Mouse (Mus musculus): ENCODE results near the gene Pced1a. TPM values are rescaled to one million over a fixed set of nuclear protein-coding genes. Genes with fewer than 3 reads are reported as not detected.
A peak's percentile ranks its signal among the peaks of the same experiment; 100 is the strongest.

Pced1a gene
- 7.1 and 7.2 TPM in 2 replicates for polyA plus RNA-seq (2015; fragmentation: Nextera tagmentation; extraction: Ambion mirVana)

DNA sequence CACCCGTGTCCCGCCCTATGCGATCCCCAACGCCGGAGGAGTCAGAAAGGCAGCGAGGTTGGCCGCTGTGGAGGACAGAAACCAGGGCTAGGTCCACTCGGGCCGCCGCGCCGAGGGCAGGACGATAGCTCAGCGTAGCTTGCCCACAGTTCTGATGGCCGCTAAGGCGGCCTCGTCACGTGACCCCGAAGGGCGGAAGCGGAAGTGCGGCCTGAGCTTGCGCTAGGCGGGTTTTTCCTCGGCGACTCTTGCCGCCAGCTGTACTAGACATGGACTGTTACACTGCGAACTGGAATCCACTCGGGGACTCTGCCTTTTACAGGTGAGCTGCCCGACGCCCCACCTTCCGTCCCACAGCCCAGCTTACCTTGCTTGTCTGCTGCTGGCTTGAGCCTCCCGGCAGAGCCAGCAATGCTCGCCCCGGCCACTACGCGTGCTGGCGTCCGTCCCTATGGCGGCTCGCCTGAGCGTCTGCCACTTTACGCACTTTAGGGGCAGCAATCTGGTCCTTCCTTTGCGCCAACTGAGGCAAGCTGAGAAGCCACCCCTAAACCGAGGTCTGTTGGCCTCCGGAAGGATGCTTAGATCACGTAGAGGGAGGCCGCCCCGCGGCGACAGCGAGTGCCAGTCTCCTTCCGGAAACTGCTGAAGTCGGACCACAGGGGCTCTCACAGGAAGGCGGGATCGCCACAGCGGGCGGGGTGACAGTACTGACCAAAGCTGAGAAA, at the start of gene Pced1a, which contains the start of gene Vps16:
Gene Pced1a, minus strand, starts transcription at position 576 of the 728 bp plus-strand sequence.
Gene Vps16, plus strand, starts transcription at position 214 of the 728 bp plus-strand sequence.
- H3K4me1 ChIP-seq (replicated peaks) = peaks cover 12% of the 10 kb centered on the region
- H3K27me3 ChIP-seq = no peaks in the 10 kb centered on the region
- no peaks in the 10 kb centered on the region for H3K9me3 ChIP-seq (replicated peaks)
- ATAC-seq (replicated peaks; ENCODE audit: insufficient number of reproducible peaks, insufficient read depth, low FRiP score, low read depth) = peak; percentile 92
- H3K36me3 ChIP-seq = no peaks in the 10 kb centered on the region
- H3K9ac ChIP-seq = peak within 1 kb of the TSS; percentile 86
- under 1% methylated on average over 58 of the region's 58 CpGs for WGBS
- peak within 1 kb of the TSS; percentile 91 for H3K27ac ChIP-seq
- peak within 1 kb of the TSS; percentile 91 for H3K4me3 ChIP-seq
- peak within 1 kb of the TSS; percentile 94 for H3K4me2 ChIP-seq

DNA sequence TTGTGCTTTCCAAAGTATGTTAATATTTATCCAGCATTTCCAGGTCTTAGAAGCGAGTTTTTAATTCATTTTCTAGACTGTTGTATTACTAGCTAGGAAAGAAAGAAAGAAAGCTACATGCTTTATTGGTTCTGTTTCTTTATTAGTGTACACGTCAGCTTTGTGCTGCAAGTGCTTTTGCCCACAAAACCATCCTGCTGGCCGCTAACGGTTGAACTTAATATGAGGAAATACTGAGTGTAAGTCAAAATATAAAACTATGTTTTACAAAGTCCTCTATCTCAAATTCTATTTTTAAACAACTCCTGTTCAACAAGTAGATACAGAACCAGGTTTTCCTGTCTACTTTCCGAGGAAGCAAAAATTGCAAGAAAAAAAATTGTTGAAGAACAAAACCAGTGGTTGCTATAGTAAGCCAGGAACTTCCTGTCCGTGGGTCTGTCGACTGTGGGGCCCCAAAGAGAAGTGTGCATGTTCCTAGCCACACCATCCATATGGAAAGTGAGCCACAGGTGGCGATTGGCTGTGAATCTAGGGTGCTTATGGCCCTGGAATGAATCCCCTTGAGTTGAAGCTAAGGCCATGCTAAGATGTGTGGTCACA, 48.5 kb upstream of the Pced1a start:
- Histone ChIP-seq H3K4me2 (no peak overlapping the region), H3K27me3 (no peaks in the 10 kb centered on the region), H3K27ac (no peak overlapping the region), H3K4me1 (replicated peaks) (peaks cover 32% of the 10 kb centered on the region), H3K9ac (no peak overlapping the region), H3K9me3 (replicated peaks) (no peaks in the 10 kb centered on the region), H3K4me3 (no peak overlapping the region), H3K36me3 (no peaks in the 10 kb centered on the region)
- no peak for ATAC-seq (replicated peaks; ENCODE audit: insufficient number of reproducible peaks, insufficient read depth, low FRiP score, low read depth)
- 48% methylated on average over 8 of the region's 8 CpGs for WGBS

DNA sequence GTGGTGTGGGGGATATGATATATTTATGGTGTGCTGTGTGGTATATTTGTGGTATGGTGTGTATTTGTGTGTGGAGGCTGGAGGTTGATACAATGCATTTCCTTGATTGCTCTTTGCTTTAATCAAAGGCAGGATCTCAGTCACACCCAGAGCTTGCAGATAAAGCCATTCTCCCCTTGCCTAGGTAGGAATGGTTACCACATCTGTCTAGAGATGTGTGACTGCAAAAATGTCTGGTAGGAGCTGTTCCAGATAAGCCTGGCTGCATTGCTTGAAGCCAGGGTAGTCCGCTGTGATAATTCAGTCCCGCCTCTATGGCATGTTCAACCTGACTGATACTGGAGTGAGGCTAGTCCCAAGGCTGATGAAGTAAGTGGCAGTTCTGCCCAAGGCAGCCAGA, 45.4 kb upstream of the Pced1a start:
- peaks cover 25% of the 10 kb centered on the region for H3K4me1 ChIP-seq (replicated peaks)
- ATAC-seq (replicated peaks; ENCODE audit: insufficient number of reproducible peaks, insufficient read depth, low FRiP score, low read depth) = no peak
- H3K4me2 ChIP-seq = no peak overlapping the region
- H3K27me3 ChIP-seq = no peaks in the 10 kb centered on the region
- no peak overlapping the region for H3K4me3 ChIP-seq
- 30% methylated on average over 2 of the region's 2 CpGs for WGBS
- H3K9me3 ChIP-seq (replicated peaks) = no peaks in the 10 kb centered on the region
- H3K36me3 ChIP-seq = no peaks in the 10 kb centered on the region
- H3K9ac ChIP-seq = no peak overlapping the region
- H3K27ac ChIP-seq = no peak overlapping the region

DNA sequence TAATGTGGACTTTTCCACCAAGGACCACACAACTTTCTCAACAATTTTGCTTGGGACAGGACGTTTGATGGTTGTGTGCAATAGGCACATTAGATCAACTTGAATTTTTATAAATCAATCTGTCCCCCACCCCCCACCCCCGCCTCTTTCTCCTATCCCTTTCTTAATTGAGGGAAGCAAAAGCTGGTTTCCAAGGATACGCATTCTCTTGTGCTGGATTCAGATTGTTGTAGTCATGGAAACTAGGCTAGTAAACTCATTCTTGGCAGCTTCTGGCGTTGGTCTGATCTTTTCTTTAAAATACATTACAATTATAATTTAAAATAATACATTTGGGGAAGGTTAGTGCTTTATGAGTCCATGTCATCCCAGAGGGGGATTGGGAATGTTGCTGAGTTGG, 44.9 kb upstream of the Pced1a start:
- H3K4me1 ChIP-seq (replicated peaks) = peaks cover 24% of the 10 kb centered on the region
- no peaks in the 10 kb centered on the region for H3K27me3 ChIP-seq
- no peak for ATAC-seq (replicated peaks; ENCODE audit: insufficient number of reproducible peaks, insufficient read depth, low FRiP score, low read depth)
- no peak overlapping the region for H3K4me3 ChIP-seq
- H3K9ac ChIP-seq = no peak overlapping the region
- no peaks in the 10 kb centered on the region for H3K9me3 ChIP-seq (replicated peaks)
- no peak overlapping the region for H3K27ac ChIP-seq
- WGBS = 73% methylated on average over 4 of the region's 4 CpGs
- no peaks in the 10 kb centered on the region for H3K36me3 ChIP-seq
- no peak overlapping the region for H3K4me2 ChIP-seq

DNA sequence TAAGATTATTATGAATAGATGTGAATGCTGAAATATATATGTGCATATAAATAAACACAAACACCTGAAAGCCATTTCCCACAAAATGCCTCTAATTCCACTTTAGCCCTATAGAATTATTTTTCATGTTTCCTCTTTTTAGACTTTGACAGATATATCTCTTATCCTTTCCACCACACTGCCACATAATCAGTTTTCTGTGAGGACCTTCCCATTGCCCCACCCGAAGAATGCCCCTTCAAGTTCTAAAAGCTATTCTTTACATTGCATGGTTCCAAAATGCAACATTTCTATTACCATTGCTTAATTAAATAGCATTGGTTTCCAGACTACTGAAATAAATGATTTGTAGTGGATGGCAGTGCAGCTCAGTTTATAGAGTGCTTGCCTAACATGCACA, 41.9 kb upstream of the Pced1a start:
- peaks cover 15% of the 10 kb centered on the region for H3K4me1 ChIP-seq (replicated peaks)
- H3K27me3 ChIP-seq = no peaks in the 10 kb centered on the region
- no peak overlapping the region for H3K4me2 ChIP-seq
- no peak overlapping the region for H3K27ac ChIP-seq
- no peak overlapping the region for H3K4me3 ChIP-seq
- 75% methylated on average over 1 of the region's 1 CpGs for WGBS
- H3K36me3 ChIP-seq = no peaks in the 10 kb centered on the region
- no peaks in the 10 kb centered on the region for H3K9me3 ChIP-seq (replicated peaks)
- ATAC-seq (replicated peaks; ENCODE audit: insufficient number of reproducible peaks, insufficient read depth, low FRiP score, low read depth) = no peak
- H3K9ac ChIP-seq = no peak overlapping the region

DNA sequence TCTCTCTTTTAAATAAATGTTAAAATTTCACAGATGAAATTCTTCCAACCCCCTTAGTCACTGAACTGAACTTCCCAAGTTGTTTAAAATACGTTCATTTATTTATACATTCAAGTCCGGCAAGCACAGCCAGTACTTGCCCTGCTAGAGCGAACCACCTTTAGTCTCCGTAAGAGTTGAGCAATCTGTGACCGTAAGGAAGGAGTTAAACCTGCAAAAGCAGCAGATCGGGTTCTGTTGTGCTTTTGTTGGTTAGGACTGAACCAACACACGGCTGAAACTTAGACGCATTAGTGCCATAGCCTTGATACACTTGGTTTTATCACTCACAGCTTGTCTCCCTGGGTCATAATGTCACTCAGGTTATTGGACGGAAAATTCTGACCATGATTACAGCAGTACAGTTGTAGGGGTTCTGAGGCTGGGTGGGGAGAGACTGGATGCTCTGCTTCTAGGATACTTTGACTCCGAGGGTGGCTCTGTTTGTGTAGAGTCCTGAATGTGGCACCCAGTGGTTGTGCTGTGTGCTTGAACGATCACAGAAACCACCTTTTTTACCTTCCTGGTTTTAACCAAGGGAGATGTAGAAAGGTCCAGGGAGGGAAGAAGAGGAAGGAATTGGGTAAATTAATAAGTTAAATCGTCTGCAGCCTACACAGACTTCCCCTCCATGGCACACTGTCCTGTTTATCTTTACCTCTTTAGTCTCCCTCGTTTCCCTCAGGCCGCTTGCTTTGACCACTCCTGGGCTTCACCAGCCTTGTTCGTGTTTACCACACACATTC, 37.0 kb upstream of the Pced1a start:
- no peak overlapping the region for H3K4me3 ChIP-seq
- 67% methylated on average over 15 of the region's 15 CpGs for WGBS

DNA sequence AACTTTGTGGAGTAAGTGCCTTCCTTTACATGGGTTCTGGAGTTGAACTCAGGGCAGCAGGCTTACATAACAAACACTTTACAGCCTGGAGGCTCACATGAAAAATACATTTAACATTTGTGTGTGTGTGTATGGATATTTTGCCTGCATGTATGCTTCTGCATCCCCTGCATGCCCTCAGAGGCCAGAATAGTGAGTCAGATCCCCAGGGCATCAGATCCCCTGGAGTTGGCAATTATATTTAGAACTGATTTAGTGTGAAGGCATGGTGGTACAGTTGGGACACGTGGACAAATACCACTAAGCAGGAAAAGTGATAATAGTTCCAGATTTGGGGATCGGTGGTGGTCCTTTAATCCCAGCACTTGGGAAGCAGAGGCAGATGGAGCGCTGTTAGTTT, 35.1 kb upstream of the Pced1a start:
- H3K4me2 ChIP-seq = no peak overlapping the region
- no peak overlapping the region for H3K9ac ChIP-seq
- no peak for ATAC-seq (replicated peaks; ENCODE audit: insufficient number of reproducible peaks, insufficient read depth, low FRiP score, low read depth)
- peaks cover 11% of the 10 kb centered on the region; the same call in 1 of the 2 replicates for H3K4me1 ChIP-seq (replicated peaks)
- H3K27ac ChIP-seq = no peak overlapping the region
- no peaks in the 10 kb centered on the region for H3K9me3 ChIP-seq (replicated peaks)
- H3K4me3 ChIP-seq = no peak overlapping the region
- 60% methylated on average over 3 of the region's 3 CpGs for WGBS
- H3K36me3 ChIP-seq = no peaks in the 10 kb centered on the region
- no peaks in the 10 kb centered on the region for H3K27me3 ChIP-seq

More for the DNA sequence above, 37.0 kb upstream of the Pced1a start:
- no peaks in the 10 kb centered on the region for H3K9me3 ChIP-seq (replicated peaks)
- no peak overlapping the region for H3K9ac ChIP-seq
- H3K4me2 ChIP-seq = no peak overlapping the region
- no peak overlapping the region for H3K27ac ChIP-seq
- no peak for ATAC-seq (replicated peaks; ENCODE audit: insufficient number of reproducible peaks, insufficient read depth, low FRiP score, low read depth)
- H3K4me1 ChIP-seq (replicated peaks) = peaks cover 10% of the 10 kb centered on the region; the same call in 1 of the 2 replicates
- no peaks in the 10 kb centered on the region for H3K36me3 ChIP-seq
- H3K27me3 ChIP-seq = no peaks in the 10 kb centered on the region

DNA sequence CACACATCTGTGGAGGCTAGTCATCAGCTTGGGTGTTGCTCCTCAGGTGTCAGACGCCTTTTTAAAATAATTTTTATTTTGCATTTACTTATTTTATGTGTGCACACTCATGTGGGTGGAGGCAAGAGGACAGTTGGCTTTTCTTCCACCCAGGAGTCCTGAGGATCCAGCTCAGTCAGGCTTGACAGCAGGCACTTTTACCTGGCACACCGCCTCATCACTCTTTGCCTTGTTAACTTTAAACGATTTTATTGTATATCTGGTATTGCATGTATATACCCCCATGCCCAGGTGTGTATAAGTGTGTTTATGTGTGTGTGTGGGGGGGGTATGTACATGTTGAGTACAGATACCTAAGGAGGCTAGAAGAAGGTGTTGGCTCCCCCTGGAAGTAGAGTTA, 33.4 kb upstream of the Pced1a start:
- Histone ChIP-seq H3K27ac (no peak overlapping the region), H3K9ac (no peak overlapping the region), H3K36me3 (no peaks in the 10 kb centered on the region), H3K4me2 (no peak overlapping the region), H3K27me3 (no peaks in the 10 kb centered on the region), H3K4me1 (replicated peaks) (peaks cover 17% of the 10 kb centered on the region; the same call in 1 of the 2 replicates), H3K9me3 (replicated peaks) (no peaks in the 10 kb centered on the region), H3K4me3 (no peak overlapping the region)
- ATAC-seq (replicated peaks; ENCODE audit: insufficient number of reproducible peaks, insufficient read depth, low FRiP score, low read depth) = no peak
- 71% methylated on average over 3 of the region's 3 CpGs for WGBS

DNA sequence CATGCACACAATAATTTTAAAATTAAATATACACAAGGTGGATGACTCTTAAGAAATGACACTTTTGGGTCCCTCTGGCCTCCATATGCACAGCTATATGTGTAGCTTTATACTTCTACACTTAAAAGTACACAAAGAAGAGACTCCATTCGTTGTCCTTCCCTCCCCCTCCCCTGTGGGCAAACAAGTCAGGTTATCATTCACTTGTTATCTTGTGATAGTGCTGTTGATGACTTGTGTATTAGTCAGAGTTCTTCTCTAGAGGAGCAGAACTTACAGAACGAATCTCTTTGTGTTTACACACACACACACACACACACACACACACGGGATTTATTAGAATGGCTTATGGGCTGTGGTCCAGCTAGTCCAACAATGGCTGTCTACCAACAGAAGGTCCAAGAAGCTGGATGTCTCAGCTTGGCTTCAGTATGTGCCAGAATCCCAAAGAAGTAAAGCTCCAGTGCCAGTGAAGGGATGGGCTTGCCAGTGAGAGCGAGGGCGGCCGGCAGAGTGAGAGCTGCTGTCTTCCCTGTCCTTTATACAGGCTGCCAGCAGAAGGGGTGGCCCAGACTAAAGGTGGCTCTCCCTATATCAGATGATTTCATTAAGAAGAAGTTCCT, 30.4 kb upstream of the Pced1a start:
- Histone ChIP-seq H3K4me1 (replicated peaks) (peaks cover 32% of the 10 kb centered on the region), H3K36me3 (no peaks in the 10 kb centered on the region), H3K9me3 (replicated peaks) (no peaks in the 10 kb centered on the region), H3K27me3 (no peaks in the 10 kb centered on the region), H3K4me3 (no peak overlapping the region), H3K27ac (no peak overlapping the region), H3K4me2 (no peak overlapping the region), H3K9ac (no peak overlapping the region)
- 63% methylated on average over 6 of the region's 6 CpGs for WGBS
- no peak for ATAC-seq (replicated peaks; ENCODE audit: insufficient number of reproducible peaks, insufficient read depth, low FRiP score, low read depth)

DNA sequence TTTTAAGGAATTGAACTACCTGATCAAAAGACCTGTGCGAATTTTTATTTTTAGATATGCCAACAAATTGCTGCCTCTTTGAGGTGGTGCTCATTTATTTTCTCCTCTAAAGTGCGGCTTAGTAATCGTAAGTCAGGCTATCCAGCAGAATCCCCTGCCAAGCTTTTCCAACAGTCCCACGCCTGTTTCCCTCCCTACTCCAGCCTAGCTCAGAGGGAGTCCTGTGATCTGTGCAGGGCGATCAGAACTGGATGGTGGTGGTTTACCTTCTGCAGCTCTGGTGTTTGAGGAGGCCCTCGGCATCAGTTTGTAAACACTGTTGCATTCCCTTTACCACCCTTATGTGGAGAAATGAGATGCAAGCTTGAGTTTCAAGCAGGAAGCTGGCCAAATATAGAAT, 28.9 kb upstream of the Pced1a start:
- H3K36me3 ChIP-seq = no peaks in the 10 kb centered on the region
- H3K9ac ChIP-seq = no peak overlapping the region
- no peaks in the 10 kb centered on the region for H3K27me3 ChIP-seq
- H3K4me3 ChIP-seq = no peak overlapping the region
- ATAC-seq (replicated peaks; ENCODE audit: insufficient number of reproducible peaks, insufficient read depth, low FRiP score, low read depth) = no peak
- no peak overlapping the region for H3K4me2 ChIP-seq
- H3K27ac ChIP-seq = no peak overlapping the region
- no peaks in the 10 kb centered on the region for H3K9me3 ChIP-seq (replicated peaks)
- 56% methylated on average over 6 of the region's 6 CpGs for WGBS
- H3K4me1 ChIP-seq (replicated peaks) = peaks cover 41% of the 10 kb centered on the region

DNA sequence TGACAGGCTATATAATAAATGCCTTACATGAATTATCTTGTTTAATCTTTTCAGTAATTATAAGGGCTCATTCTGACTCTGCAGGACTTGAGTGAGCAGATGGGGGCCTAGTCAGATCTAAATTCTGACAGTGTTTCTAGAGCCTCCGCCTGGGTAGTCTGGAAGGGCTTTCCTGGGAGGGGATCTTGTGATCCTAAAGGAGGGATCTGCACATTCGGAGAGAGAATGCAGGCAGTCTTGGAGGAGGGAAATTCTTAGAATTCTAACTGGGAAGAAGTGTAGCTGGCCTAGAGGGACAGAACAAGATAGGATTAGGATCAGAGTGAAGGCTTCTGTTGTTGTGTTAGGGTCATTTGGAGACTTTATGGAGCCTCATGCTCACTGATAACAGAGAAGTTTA, 27.8 kb upstream of the Pced1a start:
- peaks cover 41% of the 10 kb centered on the region for H3K4me1 ChIP-seq (replicated peaks)
- H3K27me3 ChIP-seq = no peaks in the 10 kb centered on the region
- ATAC-seq (replicated peaks; ENCODE audit: insufficient number of reproducible peaks, insufficient read depth, low FRiP score, low read depth) = no peak
- no peak overlapping the region for H3K9ac ChIP-seq
- no peak overlapping the region for H3K4me2 ChIP-seq
- H3K27ac ChIP-seq = no peak overlapping the region
- H3K9me3 ChIP-seq (replicated peaks) = no peaks in the 10 kb centered on the region
- 54% methylated on average over 2 of the region's 2 CpGs for WGBS
- H3K36me3 ChIP-seq = no peaks in the 10 kb centered on the region
- no peak overlapping the region for H3K4me3 ChIP-seq
